Mouse (Mus musculus) G1E (cell line): ENCODE measurements around the gene Alkbh7. TPM values are rescaled to one million over a fixed set of nuclear protein-coding genes. Genes with fewer than 3 reads are reported as not detected.

Experiments
- ATAC-seq: 2 replicates; pipeline ENCODE4 v1.8.0; 2016; ENCODE audit warnings: mild to moderate bottlenecking; ENCODE audit not compliant: insufficient number of reproducible peaks, poor library complexity, low FRiP score, severe bottlenecking; ENCODE audit errors: extremely low read depth
- DNase-seq: peaks from one replicate; pipeline ENCODE4 v3.0.0; 2012; ENCODE audit warnings: low spot score
- H3K27me3 ChIP-seq: 2 replicates; pipeline ENCODE4 v1.6.1; 2012; ENCODE audit warnings: mild to moderate bottlenecking, low read length, inconsistent platforms; ENCODE audit not compliant: insufficient read depth
- H3K36me3 ChIP-seq: replicated peaks from 2 replicates; pipeline ENCODE3; 2012; ENCODE audit warnings: mild to moderate bottlenecking, inconsistent platforms
- H3K4me1 ChIP-seq: 2 replicates; pipeline ENCODE4 v1.6.1; 2012; ENCODE audit warnings: low read depth, low read length, inconsistent platforms, mixed read lengths; ENCODE audit not compliant: insufficient read depth
- H3K4me3 ChIP-seq: 2 replicates; pipeline ENCODE4 v1.5.1; 2012; ENCODE audit warnings: low read depth, mild to moderate bottlenecking, inconsistent platforms, low read length, moderate library complexity, mixed read lengths
- H3K9me3 ChIP-seq: replicated peaks from 2 replicates; pipeline ENCODE4 v1.6.1; 2012; ENCODE audit warnings: inconsistent platforms
- CTCF ChIP-seq: IDR thresholded peaks from 2 replicates; pipeline ENCODE4 v1.5.1; 2012; ENCODE audit warnings: low read depth, low read length, inconsistent platforms, mixed read lengths
- GATA1 ChIP-seq: IDR thresholded peaks from 2 replicates; pipeline ENCODE4 v1.6.1; 2012; ENCODE audit warnings: borderline replicate concordance, low read length, inconsistent platforms, mixed read lengths
- GATA2 ChIP-seq: IDR thresholded peaks from 2 replicates; pipeline ENCODE4 v1.6.1; 2012; ENCODE audit warnings: low read depth, low read length, inconsistent platforms, borderline replicate concordance
- POLR2AphosphoS5 ChIP-seq: IDR thresholded peaks from 2 replicates; pipeline ENCODE4 v1.6.1; 2012; ENCODE audit warnings: low read depth, low read length, inconsistent platforms; ENCODE audit not compliant: insufficient replicate concordance
- TAL1 ChIP-seq: conservative IDR thresholded peaks from 2 replicates; pipeline ENCODE4 v1.6.1; 2012; ENCODE audit warnings: low read depth, low read length, inconsistent platforms, mixed read lengths
- polyA plus RNA-seq: library from polyadenylated mRNA; stranded (reverse); fragments of >175 nt; gene quantifications from 2 replicates; pipeline ENCODE4 v1.2.3, GENCODE M21; 2012
- total RNA-seq, 2 experiments: library from RNA; stranded (forward) in 1 of 2; stranded (reverse) in 1 of 2; fragments of 200-1000 nt in 1 of 2; fragments of >200 nt in 1 of 2; fragmentation: Nextera tagmentation in 1 of 2; gene quantifications; 2 replicates each; pipeline ENCODE4 v1.2.3; 2014 to 2017

Gene Alkbh7
- total and polyA plus RNA-seq, 3 experiments, result 12.9 to 46.0 (median 25.5) TPM

- ATAC-seq, result no peak
- Histone ChIP-seq H3K4me3 (no peak overlapping the region), H3K9me3 (no peaks in the 10 kb centered on the region), H3K27me3 (peaks cover 46% of the 10 kb centered on the region), H3K4me1 (no peaks in the 10 kb centered on the region; the same call in 1 of the 2 replicates), H3K36me3 (no peaks in the 10 kb centered on the region)
- TF ChIP-seq GATA2, result no peak
- DNase-seq, result no peak
Measured at GRCm38 (mm10) chr17:56974708-56975240, 22.4 kb upstream of the Alkbh7 start.

GRCm38 (mm10) chr17:56975391-56975790 is 21.7 kb upstream of the Alkbh7 start:
- H3K9me3 ChIP-seq, result no peaks in the 10 kb centered on the region
- peaks cover 41% of the 10 kb centered on the region for H3K27me3 ChIP-seq
- no peaks in the 10 kb centered on the region for H3K36me3 ChIP-seq
- no peak for DNase-seq
- ATAC-seq, result no peak
- TF ChIP-seq GATA1 (no peak), TAL1 (no peak), GATA2 (no peak), POLR2AphosphoS5 (no peak), CTCF (no peak)
- no peak overlapping the region for H3K4me3 ChIP-seq
- no peaks in the 10 kb centered on the region; the same call in 1 of the 2 replicates for H3K4me1 ChIP-seq

- no peak for DNase-seq
- Histone ChIP-seq H3K27me3 (peaks cover 42% of the 10 kb centered on the region), H3K36me3 (no peaks in the 10 kb centered on the region), H3K4me1 (no peaks in the 10 kb centered on the region; the same call in 1 of the 2 replicates), H3K9me3 (no peaks in the 10 kb centered on the region), H3K4me3 (no peak overlapping the region)
- no peak for ATAC-seq
- TF ChIP-seq POLR2AphosphoS5 (no peak), GATA2 (no peak), CTCF (no peak), TAL1 (no peak), GATA1 (no peak)
Measured at GRCm38 (mm10) chr17:56976531-56977390, 20.4 kb upstream of the Alkbh7 start.

- TF ChIP-seq GATA2, result no peak
- TF ChIP-seq POLR2AphosphoS5, result no peak
- TF ChIP-seq CTCF, result no peak
- no peak for TF ChIP-seq GATA1
- no peak for TF ChIP-seq TAL1
- Histone ChIP-seq H3K4me3 (no peak overlapping the region), H3K36me3 (no peaks in the 10 kb centered on the region), H3K4me1 (no peaks in the 10 kb centered on the region; the same call in none of the 2 replicates), H3K9me3 (no peaks in the 10 kb centered on the region), H3K27me3 (peaks cover 44% of the 10 kb centered on the region)
- no peak for ATAC-seq
- no peak for DNase-seq
Measured at GRCm38 (mm10) chr17:56979524-56979923, 17.6 kb upstream of the Alkbh7 start.

GRCm38 (mm10) chr17:56981049-56981448 is 16.1 kb upstream of the Alkbh7 start:
- TF ChIP-seq GATA2 (no peak), CTCF (no peak), GATA1 (no peak), TAL1 (no peak), POLR2AphosphoS5 (no peak)
- H3K4me3 ChIP-seq, result no peak overlapping the region
- DNase-seq (no peak), ATAC-seq (no peak)
- no peaks in the 10 kb centered on the region; the same call in none of the 2 replicates for H3K4me1 ChIP-seq
- H3K36me3 ChIP-seq, result no peaks in the 10 kb centered on the region
- no peaks in the 10 kb centered on the region for H3K9me3 ChIP-seq
- peaks cover 42% of the 10 kb centered on the region for H3K27me3 ChIP-seq

- H3K9me3 ChIP-seq, result no peaks in the 10 kb centered on the region
- H3K4me3 ChIP-seq, result no peak within 1 kb of the TSS
- no peaks in the 10 kb centered on the region; the same call in none of the 2 replicates for H3K4me1 ChIP-seq
- H3K27me3 ChIP-seq, result peaks cover 37% of the 10 kb centered on the region
- no peak for DNase-seq
- ATAC-seq, result no peak
- H3K36me3 ChIP-seq, result no peaks in the 10 kb centered on the region
- no peak for TF ChIP-seq TAL1
- TF ChIP-seq CTCF, result no peak
- TF ChIP-seq GATA1, result no peak
- TF ChIP-seq GATA2, result no peak
- TF ChIP-seq POLR2AphosphoS5, result no peak
Measured at GRCm38 (mm10) chr17:56982013-56982412, 15.1 kb upstream of the Alkbh7 start, which contains the start of gene Acer1. TSS of gene Acer1 (minus strand) at chr17:56982126.
